Mouse (Mus musculus): ENCODE measurements at regions not wholly inside any gene's neighbourhood (a gene's known extent, or its start where the extent isn't known, plus 50 kb on each side); places are given as distances from the start of the nearest gene placed in this dataset.

- DNase-seq (ENCODE audit: low spot score), result no peak
Observed at GRCm38 (mm10) chr13:43972906-43973305, 188.3 kb downstream of the Cd83 start.

GRCm38 (mm10) chr13:43975281-43975680 is 190.7 kb downstream of the Cd83 start:
- DNase-seq (ENCODE audit: low spot score), result no peak

GRCm38 (mm10) chr13:43975801-43976200 is 191.2 kb downstream of the Cd83 start:
- no peak for DNase-seq (ENCODE audit: low spot score)

GRCm38 (mm10) chr13:43976676-43977075 is 192.1 kb downstream of the Cd83 start:
- DNase-seq (ENCODE audit: low spot score), result no peak

GRCm38 (mm10) chr13:43987338-43987737 is 202.8 kb downstream of the Cd83 start:
- DNase-seq (ENCODE audit: low spot score), result no peak

GRCm38 (mm10) chr13:43988421-43988820 is 203.8 kb downstream of the Cd83 start:
- no peak for DNase-seq (ENCODE audit: low spot score)

GRCm38 (mm10) chr13:43990281-43991101 is 205.9 kb downstream of the Cd83 start:
- DNase-seq (ENCODE audit: low spot score), result no peak

- peak; percentile 74 for DNase-seq (ENCODE audit: low spot score)
Observed at GRCm38 (mm10) chr13:43991774-43992173, 207.2 kb downstream of the Cd83 start.

- no peak for DNase-seq (ENCODE audit: low spot score)
Observed at GRCm38 (mm10) chr13:43992968-43993367, 208.4 kb downstream of the Cd83 start.

- DNase-seq (ENCODE audit: low spot score), result no peak
Observed at GRCm38 (mm10) chr13:43994361-43994760, 209.8 kb downstream of the Cd83 start.

GRCm38 (mm10) chr13:43995623-43996022 is 211.0 kb downstream of the Cd83 start:
- DNase-seq (ENCODE audit: low spot score), result no peak

- no peak for DNase-seq (ENCODE audit: low spot score)
Observed at GRCm38 (mm10) chr13:44001861-44002545, 217.4 kb downstream of the Cd83 start.

GRCm38 (mm10) chr13:44012868-44013267 is 228.3 kb downstream of the Cd83 start:
- no peak for DNase-seq (ENCODE audit: low spot score)

GRCm38 (mm10) chr13:44018489-44019303 is 234.1 kb downstream of the Cd83 start:
- DNase-seq (ENCODE audit: low spot score), result no peak

- no peak for DNase-seq (ENCODE audit: low spot score)
Observed at GRCm38 (mm10) chr13:44019304-44019583, 234.7 kb downstream of the Cd83 start.

GRCm38 (mm10) chr13:44020851-44021250 is 236.3 kb downstream of the Cd83 start:
- no peak for DNase-seq (ENCODE audit: low spot score)

- no peak for DNase-seq (ENCODE audit: low spot score)
Observed at GRCm38 (mm10) chr13:44022106-44022505, 237.5 kb downstream of the Cd83 start.

GRCm38 (mm10) chr13:44024612-44025011 is 240.0 kb downstream of the Cd83 start:
- DNase-seq (ENCODE audit: low spot score), result no peak

GRCm38 (mm10) chr13:44026321-44027255 is 242.0 kb downstream of the Cd83 start:
- peak; percentile 12 for DNase-seq (ENCODE audit: low spot score)

- no peak for DNase-seq (ENCODE audit: low spot score)
Observed at GRCm38 (mm10) chr13:44028081-44028480, 243.5 kb downstream of the Cd83 start.

- DNase-seq (ENCODE audit: low spot score), result no peak
Observed at GRCm38 (mm10) chr13:44030590-44030989, 246.0 kb downstream of the Cd83 start.
